Mouse (Mus musculus) hindbrain, embryonic 16.5 days (tissue): ENCODE measurements around the gene Nob1. TPM values are rescaled to one million over a fixed set of nuclear protein-coding genes. Genes with fewer than 3 reads are reported as not detected.

Experiments
- ATAC-seq: fragments of 200-750 bp; cut with Nextera tagmentation; 2 replicates; pipeline ENCODE4 v1.8.0; 2017; ENCODE audit warnings: moderate TSS enrichment, moderate library complexity
- H3K27ac ChIP-seq: fragments of 300-500 bp; sonication (generic); 2 replicates; pipeline ENCODE4 v1.5.1; 2014; ENCODE audit warnings: low read depth, mild to moderate bottlenecking, control low read depth, low read length, moderate library complexity
- H3K27me3 ChIP-seq: fragments of 300-500 bp; sonication (generic); replicated peaks from 2 replicates; pipeline ENCODE4 v1.6.1; 2014; ENCODE audit warnings: low read length; ENCODE audit not compliant: control insufficient read depth, insufficient read depth
- H3K36me3 ChIP-seq: fragments of 300-500 bp; sonication (generic); 2 replicates; pipeline ENCODE4 v1.6.1; 2014; ENCODE audit warnings: mild to moderate bottlenecking, low read length, moderate library complexity, mixed read lengths; ENCODE audit not compliant: control insufficient read depth, insufficient read depth
- H3K4me1 ChIP-seq: fragments of 300-500 bp; sonication (generic); 2 replicates; pipeline ENCODE4 v1.6.1; 2014; ENCODE audit warnings: low read depth, low read length; ENCODE audit not compliant: control insufficient read depth, insufficient read depth
- H3K4me2 ChIP-seq: fragments of 300-500 bp; sonication (generic); 2 replicates; pipeline ENCODE4 v1.6.1; 2014; ENCODE audit warnings: mild to moderate bottlenecking, low read length, control low read depth, moderate library complexity
- H3K4me3 ChIP-seq: fragments of 300-500 bp; sonication (generic); 2 replicates; pipeline ENCODE4 v1.5.1; 2014; ENCODE audit warnings: mild to moderate bottlenecking, low read length, control low read depth, moderate library complexity
- H3K9ac ChIP-seq: fragments of 300-500 bp; sonication (generic); 2 replicates; pipeline ENCODE4 v1.6.1; 2014; ENCODE audit warnings: low read depth, mild to moderate bottlenecking, control low read depth, low read length, moderate library complexity
- H3K9me3 ChIP-seq: fragments of 300-500 bp; sonication (generic); 2 replicates; pipeline ENCODE4 v1.6.1; 2014; ENCODE audit warnings: mild to moderate bottlenecking, low read length, moderate library complexity; ENCODE audit not compliant: control insufficient read depth
- WGBS: fragments of 180-500 bp; shearing (Covaris S2); extraction: QIAGEN DNeasy Blood & Tissue Kit; methylation state at CpG from one replicate; pipeline ENCODE4 v1.1.7; 2014; 5-methylcytosine and 5-hydroxymethylcytosine counted together
- polyA plus RNA-seq: library from polyadenylated mRNA; unstranded; fragments of >200 nt; fragmentation: Nextera tagmentation; extraction: Ambion mirVana; gene quantifications from 2 replicates; pipeline ENCODE4 v1.2.1, GENCODE M21; 2015

The Nob1 gene
- polyA plus RNA-seq, 1 experiment from 2014 or later = 64.2 TPM

DNA sequence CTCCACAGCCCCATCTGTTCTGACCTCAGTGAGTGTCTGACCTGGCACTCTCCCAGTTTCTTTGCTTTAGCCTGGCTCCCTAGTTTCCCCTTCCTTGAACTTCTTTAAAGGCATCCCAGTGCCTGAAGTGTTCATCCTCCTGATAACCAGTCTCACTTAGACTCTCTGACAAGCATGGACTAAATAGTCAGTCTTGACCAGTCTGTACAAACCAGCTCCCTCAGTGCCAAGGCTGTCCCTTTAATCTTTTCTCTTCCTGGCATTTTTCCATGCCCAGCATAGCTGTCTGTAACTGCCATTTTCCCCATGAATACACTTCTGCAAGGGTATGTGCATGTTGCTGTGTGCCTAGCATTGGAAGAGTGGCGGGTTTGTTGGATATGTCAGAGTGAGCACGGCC, 39.8 kb downstream of the Nob1 start:
- Histone ChIP-seq H3K4me3 (no peak overlapping the region), H3K27me3 (no peaks in the 10 kb centered on the region), H3K27ac (no peak overlapping the region), H3K36me3 (peaks cover 4% of the 10 kb centered on the region), H3K9me3 (no peaks in the 10 kb centered on the region), H3K4me2 (no peak overlapping the region), H3K9ac (no peak overlapping the region; the same call in 1 of the 2 replicates), H3K4me1 (peaks cover 4% of the 10 kb centered on the region)
- WGBS = 76% methylated on average over 2 of the region's 2 CpGs
- ATAC-seq = no peak

DNA sequence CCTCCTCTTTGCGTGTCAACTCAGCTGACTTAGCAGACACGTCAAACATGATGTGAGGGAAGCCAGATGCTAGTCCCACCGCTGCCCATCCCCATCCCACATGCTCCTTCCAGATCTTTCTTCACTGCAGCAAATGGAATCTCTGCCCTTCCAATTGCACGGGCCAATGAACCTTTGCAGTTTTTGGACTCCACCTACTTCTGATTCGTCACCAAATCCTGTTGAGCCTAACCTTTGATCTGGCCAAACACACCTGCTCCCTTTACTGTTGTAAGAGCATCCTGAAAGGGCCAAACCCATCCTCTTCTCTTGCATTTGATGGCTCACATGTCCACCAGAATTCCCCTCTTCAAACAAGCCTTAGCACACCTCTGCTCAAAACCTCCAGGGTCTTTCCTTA, 40.2 kb downstream of the Nob1 start:
- H3K36me3 ChIP-seq = peaks cover 5% of the 10 kb centered on the region

GRCm38 (mm10) chr8:107382898-107383297, 42.0 kb downstream of the Nob1 start:
- Histone ChIP-seq H3K4me3 (no peak overlapping the region), H3K4me1 (no peaks in the 10 kb centered on the region), H3K4me2 (no peak overlapping the region), H3K27me3 (no peaks in the 10 kb centered on the region), H3K27ac (no peak overlapping the region), H3K9me3 (no peaks in the 10 kb centered on the region), H3K9ac (no peak overlapping the region), H3K36me3 (peaks cover 15% of the 10 kb centered on the region)
- WGBS = 78% methylated on average over 4 of the region's 4 CpGs
- ATAC-seq = no peak

More for the DNA sequence above, 40.2 kb downstream of the Nob1 start:
- Histone ChIP-seq H3K4me1 (peaks cover under 1% of the 10 kb centered on the region), H3K4me3 (no peak overlapping the region), H3K27me3 (no peaks in the 10 kb centered on the region), H3K9me3 (no peaks in the 10 kb centered on the region), H3K27ac (no peak overlapping the region), H3K9ac (no peak overlapping the region; the same call in 1 of the 2 replicates), H3K4me2 (no peak overlapping the region)
- ATAC-seq = no peak
- 58% methylated on average over 5 of the region's 5 CpGs for WGBS

- WGBS = 93% methylated on average over 4 of the region's 4 CpGs
- Histone ChIP-seq H3K9me3 (no peaks in the 10 kb centered on the region), H3K4me2 (no peak overlapping the region), H3K9ac (no peak overlapping the region), H3K4me1 (no peaks in the 10 kb centered on the region), H3K4me3 (no peak overlapping the region), H3K27ac (no peak overlapping the region), H3K27me3 (no peaks in the 10 kb centered on the region), H3K36me3 (peaks cover 15% of the 10 kb centered on the region)
- no peak for ATAC-seq
These were observed 43.2 kb downstream of the Nob1 start for GRCm38 (mm10) chr8:107381666-107382065.

DNA sequence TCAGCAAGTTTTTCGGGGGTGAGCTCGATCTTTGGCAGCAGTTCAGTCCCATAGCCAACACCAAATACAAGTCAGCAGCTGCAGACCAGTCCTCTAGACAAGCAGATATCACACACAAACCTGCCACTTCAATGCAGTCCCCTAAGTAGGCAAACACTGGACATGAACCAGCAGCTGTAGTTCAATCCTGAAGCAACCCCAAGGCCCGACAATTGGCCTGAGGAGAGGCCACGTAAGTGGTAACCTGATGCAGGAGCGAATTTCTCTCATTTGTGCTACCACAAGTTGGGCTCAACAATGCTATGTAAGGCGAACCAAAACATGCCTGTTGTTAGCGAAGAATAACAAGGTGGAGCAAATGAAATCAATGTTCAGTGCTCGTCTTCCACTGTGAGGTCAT, 44.1 kb downstream of the Nob1 start:
- Histone ChIP-seq H3K36me3 (peaks cover 15% of the 10 kb centered on the region), H3K4me1 (no peaks in the 10 kb centered on the region), H3K27ac (no peak overlapping the region), H3K9me3 (no peaks in the 10 kb centered on the region), H3K4me3 (no peak overlapping the region), H3K4me2 (no peak overlapping the region), H3K9ac (no peak overlapping the region), H3K27me3 (no peaks in the 10 kb centered on the region)
- 95% methylated on average over 8 of the region's 8 CpGs for WGBS
- ATAC-seq = no peak

GRCm38 (mm10) chr8:107377346-107377745, 47.5 kb downstream of the Nob1 start:
- Histone ChIP-seq H3K27me3 (no peaks in the 10 kb centered on the region), H3K9me3 (no peaks in the 10 kb centered on the region), H3K4me1 (no peaks in the 10 kb centered on the region), H3K4me2 (no peak overlapping the region), H3K4me3 (no peak overlapping the region), H3K27ac (no peak overlapping the region), H3K36me3 (peaks cover 18% of the 10 kb centered on the region), H3K9ac (no peak overlapping the region)
- WGBS = 97% methylated on average over 3 of the region's 3 CpGs
- no peak for ATAC-seq

DNA sequence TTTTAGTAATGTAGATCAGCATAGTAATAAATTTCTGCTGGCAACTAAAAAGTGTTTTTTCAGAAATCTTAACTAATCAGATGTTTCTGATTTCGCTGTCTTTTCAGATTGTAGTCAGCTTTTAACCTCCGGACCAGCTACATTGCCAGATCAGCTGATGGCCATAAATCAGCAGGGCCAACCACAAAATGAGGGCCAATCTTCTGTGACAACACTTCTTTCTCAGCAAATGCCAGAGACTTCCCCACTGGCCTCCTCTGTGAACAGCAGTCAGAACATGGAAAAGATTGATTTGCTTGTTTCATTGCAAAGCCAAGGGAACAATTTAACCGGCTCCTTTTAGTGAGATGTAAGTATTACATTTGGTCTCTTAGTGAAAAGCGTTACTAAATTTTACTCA, 54.5 kb downstream of the Nob1 start:
- Histone ChIP-seq H3K36me3 (peaks cover 35% of the 10 kb centered on the region), H3K4me3 (no peak overlapping the region), H3K4me2 (no peak overlapping the region), H3K27ac (no peak overlapping the region), H3K27me3 (no peaks in the 10 kb centered on the region), H3K9me3 (no peaks in the 10 kb centered on the region), H3K4me1 (no peaks in the 10 kb centered on the region), H3K9ac (no peak overlapping the region)
- ATAC-seq = no peak
- 89% methylated on average over 4 of the region's 4 CpGs for WGBS

Other genes starting within 250 kb of the Nob1 start
- gene Nfat5, start 131.6 kb downstream of the Nob1 start, polyA plus RNA-seq = 7.7 and 8.0 TPM in 2 replicates
- gene Nqo1, start 21.8 kb downstream of the Nob1 start, polyA plus RNA-seq = 13.3 and 15.1 TPM in 2 replicates
- 32.6 and 39.5 TPM in 2 replicates for gene Wwp2, start 11.3 kb upstream of the Nob1 start, polyA plus RNA-seq
- 235 and 245 TPM in 2 replicates for gene Psmd7, start 163.4 kb upstream of the Nob1 start, polyA plus RNA-seq